Mouse (Mus musculus) thymus, postnatal 25 days (tissue): ENCODE measurements around the gene Rars.
A peak's percentile ranks its signal among the peaks of the same experiment; 100 is the strongest.
"Not testable (repeated sequence)": the region's sequence is repeated elsewhere in the genome, so short reads cannot be mapped to it uniquely, and the experiment has no call there.

Source experiments
- DNase-seq: peaks from one replicate; pipeline ENCODE4 v3.0.0; 2022

Rars gene

GRCm38 (mm10) chr11:35838345-35839338 lies 4.3 kb upstream of the Rars start:
- DNase-seq: peak; percentile 80

- DNase-seq: no peak
Observed at GRCm38 (mm10) chr11:35837156-35838126, 3.1 kb upstream of the Rars start.

GRCm38 (mm10) chr11:35833270-35833669 lies 1.0 kb downstream of the Rars start:
- DNase-seq: no peak

- no peak for DNase-seq
Observed at GRCm38 (mm10) chr11:35832139-35832538, 2.2 kb downstream of the Rars start.

- no peak for DNase-seq
Observed at GRCm38 (mm10) chr11:35827714-35828113, 6.6 kb downstream of the Rars start.

GRCm38 (mm10) chr11:35816316-35816715 lies 18.0 kb downstream of the Rars start:
- no peak for DNase-seq

GRCm38 (mm10) chr11:35811458-35811857 lies 22.8 kb downstream of the Rars start:
- DNase-seq: no peak

GRCm38 (mm10) chr11:35801332-35801731 lies 33.0 kb downstream of the Rars start:
- DNase-seq: no peak

- DNase-seq: no peak
Observed at GRCm38 (mm10) chr11:35798874-35799273, 35.4 kb downstream of the Rars start, which contains the start of gene Fbll1. Gene Fbll1, minus strand, starts transcription at chr11:35798884.

GRCm38 (mm10) chr11:35798495-35798820 lies 35.8 kb downstream of the Rars start:
- DNase-seq: peak; percentile 13

- DNase-seq: no peak
Observed at GRCm38 (mm10) chr11:35797751-35798494, 36.4 kb downstream of the Rars start.

GRCm38 (mm10) chr11:35792800-35793199 lies 41.5 kb downstream of the Rars start:
- not testable (repeated sequence) for DNase-seq

- no peak for DNase-seq
Observed at GRCm38 (mm10) chr11:35788443-35788842, 45.9 kb downstream of the Rars start.

- DNase-seq: no peak
Observed at GRCm38 (mm10) chr11:35784537-35784936, 49.8 kb downstream of the Rars start.

GRCm38 (mm10) chr11:35784002-35784401 lies 50.3 kb downstream of the Rars start:
- DNase-seq: no peak

GRCm38 (mm10) chr11:35783038-35783437 lies 51.3 kb downstream of the Rars start:
- no peak for DNase-seq

- no peak for DNase-seq
Observed at GRCm38 (mm10) chr11:35782444-35782843, 51.9 kb downstream of the Rars start.

GRCm38 (mm10) chr11:35780336-35780735 lies 54.0 kb downstream of the Rars start:
- DNase-seq: no peak

- DNase-seq: no peak
Observed at GRCm38 (mm10) chr11:35776452-35776851, 57.9 kb downstream of the Rars start.

GRCm38 (mm10) chr11:35775606-35776005 lies 58.7 kb downstream of the Rars start:
- no peak for DNase-seq

- no peak for DNase-seq
Observed at GRCm38 (mm10) chr11:35770741-35771504, 63.4 kb downstream of the Rars start.
